Mouse (Mus musculus) liver, embryonic 16.5 days (tissue): ENCODE data around the gene Fam124a. TPM values are rescaled to one million over a fixed set of nuclear protein-coding genes. Genes with fewer than 3 reads are reported as not detected.
"Not testable (repeated sequence)": the region's sequence is repeated elsewhere in the genome, so short reads cannot be mapped to it uniquely, and the experiment has no call there.

ENCODE experiments used
- ATAC-seq: fragments of 200-750 bp; cut with Nextera tagmentation; 2 replicates; pipeline ENCODE4 v1.8.0; 2017; ENCODE audit warnings: low read depth, mild to moderate bottlenecking, moderate number of reproducible peaks, moderate library complexity
- H3K27ac ChIP-seq: fragments of 300-500 bp; sonication (generic); 2 replicates; pipeline ENCODE4 v1.5.1; 2014; ENCODE audit warnings: mild to moderate bottlenecking, low read length
- H3K27me3 ChIP-seq: fragments of 300-500 bp; sonication (generic); 2 replicates; pipeline ENCODE4 v1.6.1; 2014; ENCODE audit warnings: low read depth, low read length, mixed read lengths; ENCODE audit not compliant: control insufficient read depth, insufficient read depth
- H3K36me3 ChIP-seq: fragments of 300-500 bp; sonication (generic); 2 replicates; pipeline ENCODE4 v1.6.1; 2014; ENCODE audit warnings: mild to moderate bottlenecking; ENCODE audit not compliant: control insufficient read depth, insufficient read depth
- H3K4me1 ChIP-seq: fragments of 300-500 bp; sonication (generic); 2 replicates; pipeline ENCODE4 v1.6.1; 2014; ENCODE audit warnings: low read depth, low read length, mixed read lengths; ENCODE audit not compliant: control insufficient read depth
- H3K4me2 ChIP-seq: fragments of 300-500 bp; sonication (generic); 2 replicates; pipeline ENCODE4 v1.6.1; 2014; ENCODE audit warnings: low read depth, low read length, mixed read lengths
- H3K4me3 ChIP-seq: fragments of 300-500 bp; sonication (generic); 2 replicates; pipeline ENCODE4 v1.5.1; 2014; ENCODE audit warnings: low read depth, mild to moderate bottlenecking, low read length
- H3K9ac ChIP-seq: fragments of 300-500 bp; sonication (generic); 2 replicates; pipeline ENCODE4 v1.6.1; 2014; ENCODE audit warnings: low read depth, low read length
- H3K9me3 ChIP-seq: fragments of 300-500 bp; sonication (generic); replicated peaks from 2 replicates; pipeline ENCODE4 v1.6.1; 2016; ENCODE audit warnings: low read length; ENCODE audit not compliant: control insufficient read depth
- WGBS: fragments of 180-500 bp; shearing (Covaris S2); extraction: QIAGEN DNeasy Blood & Tissue Kit; methylation state at CpG from one replicate; pipeline ENCODE4 v1.1.7; 2014; ENCODE audit not compliant: insufficient replicate concordance; 5-methylcytosine and 5-hydroxymethylcytosine counted together
- polyA plus RNA-seq: library from polyadenylated mRNA; unstranded; fragments of >200 nt; fragmentation: Nextera tagmentation; extraction: Ambion mirVana; gene quantifications from 2 replicates; pipeline ENCODE4 v1.2.1, GENCODE M21; 2015

Gene Fam124a
- polyA plus RNA-seq, 1 experiment from 2014 or later = 2.1 TPM

DNA sequence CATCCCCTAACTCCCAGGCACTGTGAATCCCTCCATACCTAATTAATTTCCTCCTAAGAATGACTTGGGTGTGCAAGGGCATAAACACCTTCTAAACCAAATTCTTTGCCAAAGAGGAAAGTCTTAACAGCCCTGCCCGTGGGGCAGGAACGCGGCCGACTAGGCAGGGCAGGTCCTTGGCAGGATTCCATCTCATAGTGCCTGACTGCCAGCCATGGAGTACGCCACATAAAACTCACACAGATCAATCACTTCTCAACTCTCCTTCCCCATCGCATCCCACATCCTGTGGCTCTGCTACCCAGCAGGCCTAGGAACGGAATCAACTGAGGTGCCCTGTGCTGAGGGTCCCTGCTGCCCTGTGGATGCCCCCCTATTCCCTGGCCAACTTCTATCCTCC is 8.1 kb downstream of the Fam124a start:
- no peak for ATAC-seq
- H3K9me3 ChIP-seq = no peaks in the 10 kb centered on the region
- no peak overlapping the region for H3K27ac ChIP-seq
- no peaks in the 10 kb centered on the region for H3K27me3 ChIP-seq
- no peaks in the 10 kb centered on the region for H3K4me1 ChIP-seq
- H3K4me2 ChIP-seq = no peak overlapping the region
- H3K36me3 ChIP-seq = no peaks in the 10 kb centered on the region
- no peak overlapping the region for H3K4me3 ChIP-seq
- WGBS = 60% methylated on average over 7 of the region's 7 CpGs
- H3K9ac ChIP-seq = no peak overlapping the region

DNA sequence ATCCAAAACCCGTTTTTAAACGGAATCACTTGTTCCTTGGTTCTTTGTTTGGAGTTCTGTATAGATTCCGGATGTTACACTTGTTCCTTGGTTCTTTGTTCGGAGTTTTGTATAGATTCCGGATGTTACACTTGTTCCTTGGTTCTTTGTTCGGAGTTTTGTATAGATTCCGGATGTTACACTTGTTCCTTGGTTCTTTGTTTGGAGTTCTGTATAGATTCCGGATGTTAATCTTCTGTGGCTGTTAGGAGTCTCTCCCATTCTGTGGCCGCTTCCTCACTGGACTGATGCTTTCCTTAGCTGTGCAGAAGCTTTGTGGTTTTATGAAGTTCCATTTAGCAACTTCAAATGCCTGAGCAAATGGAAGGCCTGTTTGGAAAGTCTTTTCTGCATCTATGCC is 11.3 kb downstream of the Fam124a start, which contains the start of gene Gm4131:
Gene Gm4131 (minus strand): TSS at position 101 of the 400 bp plus-strand sequence.
- H3K36me3 ChIP-seq, H3K9me3 ChIP-seq, H3K4me2 ChIP-seq, H3K4me3 ChIP-seq, H3K27ac ChIP-seq, H3K9ac ChIP-seq, H3K4me1 ChIP-seq, H3K27me3 ChIP-seq, ATAC-seq: not testable (repeated sequence)
- WGBS = 62% methylated on average over 9 of the region's 9 CpGs

GRCm38 (mm10) chr14:62569463-62569862 is 13.9 kb downstream of the Fam124a start:
- Histone ChIP-seq H3K9me3 (no peaks in the 10 kb centered on the region), H3K27ac (no peak overlapping the region), H3K4me2 (no peak overlapping the region), H3K27me3 (no peaks in the 10 kb centered on the region), H3K4me1 (no peaks in the 10 kb centered on the region), H3K9ac (no peak overlapping the region), H3K36me3 (no peaks in the 10 kb centered on the region), H3K4me3 (no peak overlapping the region)
- ATAC-seq = no peak
- 75% methylated on average over 5 of the region's 5 CpGs for WGBS

DNA sequence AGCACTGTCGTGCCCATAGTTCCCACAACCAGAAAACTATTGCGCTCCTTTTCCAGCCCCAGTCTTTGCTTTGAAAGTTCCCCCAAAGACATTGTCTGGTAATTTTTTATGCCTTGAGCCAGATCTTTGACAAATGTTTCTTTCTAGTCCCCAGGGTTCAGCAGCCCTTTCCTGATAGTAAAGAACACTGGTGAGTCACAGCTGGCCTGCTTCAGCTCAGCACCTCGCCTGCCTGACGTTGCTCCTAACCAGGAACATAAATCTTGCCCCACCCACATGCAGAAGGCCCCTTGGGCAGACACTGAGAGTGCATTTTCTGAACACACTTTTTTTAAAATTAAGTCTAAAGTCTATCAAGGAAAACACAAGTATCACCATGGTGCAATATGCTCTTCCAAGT is 14.8 kb downstream of the Fam124a start:
- Histone ChIP-seq H3K4me3 (no peak overlapping the region), H3K4me2 (no peak overlapping the region), H3K4me1 (no peaks in the 10 kb centered on the region), H3K9me3 (no peaks in the 10 kb centered on the region), H3K27me3 (no peaks in the 10 kb centered on the region), H3K27ac (no peak overlapping the region), H3K36me3 (no peaks in the 10 kb centered on the region), H3K9ac (no peak overlapping the region)
- 40% methylated on average over 4 of the region's 4 CpGs for WGBS
- no peak for ATAC-seq

GRCm38 (mm10) chr14:62573454-62573853 is 17.9 kb downstream of the Fam124a start:
- H3K27me3 ChIP-seq = no peaks in the 10 kb centered on the region
- H3K36me3 ChIP-seq = no peaks in the 10 kb centered on the region
- WGBS = 2% methylated on average over 2 of the region's 3 CpGs
- no peaks in the 10 kb centered on the region for H3K4me1 ChIP-seq
- H3K9ac ChIP-seq = no peak overlapping the region
- no peak overlapping the region for H3K27ac ChIP-seq
- H3K9me3 ChIP-seq = no peaks in the 10 kb centered on the region
- no peak overlapping the region for H3K4me3 ChIP-seq
- no peak overlapping the region for H3K4me2 ChIP-seq
- no peak for ATAC-seq

- H3K36me3 ChIP-seq = no peaks in the 10 kb centered on the region
- WGBS = 59% methylated on average over 6 of the region's 6 CpGs
- no peaks in the 10 kb centered on the region for H3K27me3 ChIP-seq
- H3K4me2 ChIP-seq = no peak overlapping the region
- no peak overlapping the region for H3K4me3 ChIP-seq
- H3K4me1 ChIP-seq = no peaks in the 10 kb centered on the region
- no peak for ATAC-seq
- H3K9me3 ChIP-seq = no peaks in the 10 kb centered on the region
- H3K9ac ChIP-seq = no peak overlapping the region
- no peak overlapping the region for H3K27ac ChIP-seq
Measured at GRCm38 (mm10) chr14:62574906-62575305, 19.4 kb downstream of the Fam124a start.

DNA sequence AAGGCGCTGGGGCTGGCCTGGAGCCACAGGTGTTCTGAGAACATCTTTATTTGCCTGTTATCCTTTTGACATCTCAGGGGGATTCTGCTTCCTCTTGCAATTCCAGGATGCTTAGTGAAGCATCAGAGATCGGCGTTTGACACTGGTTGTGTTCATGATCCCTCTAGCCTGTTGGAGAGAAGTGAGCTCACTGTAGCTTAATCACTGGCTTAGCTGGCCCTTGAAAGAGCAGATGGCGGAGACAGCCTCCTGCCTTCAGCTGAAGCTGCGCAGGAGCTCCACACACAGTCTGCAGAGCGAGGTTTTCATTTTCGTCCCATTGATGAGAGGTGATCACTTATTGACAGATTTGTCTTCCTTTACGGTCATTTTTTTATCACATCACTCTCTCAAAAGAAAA is 20.3 kb downstream of the Fam124a start:
- Histone ChIP-seq H3K4me1 (no peaks in the 10 kb centered on the region), H3K27ac (no peak overlapping the region), H3K9ac (no peak overlapping the region), H3K4me2 (no peak overlapping the region), H3K9me3 (no peaks in the 10 kb centered on the region), H3K4me3 (no peak overlapping the region), H3K36me3 (no peaks in the 10 kb centered on the region), H3K27me3 (no peaks in the 10 kb centered on the region)
- WGBS = 65% methylated on average over 8 of the region's 8 CpGs
- no peak for ATAC-seq

DNA sequence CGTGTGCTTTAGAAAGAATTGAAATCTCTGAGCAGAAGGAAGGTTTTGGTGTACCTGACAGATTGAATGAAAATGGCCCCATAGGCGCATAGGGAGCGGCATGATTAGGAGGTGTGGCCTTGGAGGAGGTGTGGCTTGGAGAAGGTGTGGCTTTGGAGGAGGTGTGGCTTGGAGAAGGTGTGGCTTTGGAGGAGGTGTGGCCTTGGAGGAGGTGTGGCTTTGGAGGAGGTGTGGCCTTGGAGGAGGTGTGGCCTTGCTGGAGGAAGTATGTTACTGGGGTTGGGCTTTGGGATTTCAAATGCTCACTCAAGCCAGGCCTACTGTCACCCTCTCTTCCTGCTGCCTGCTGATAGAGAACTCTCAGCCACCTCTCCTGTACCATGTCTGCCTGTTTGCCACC is 25.4 kb downstream of the Fam124a start:
- no peaks in the 10 kb centered on the region for H3K27me3 ChIP-seq
- no peaks in the 10 kb centered on the region for H3K9me3 ChIP-seq
- 80% methylated on average over 3 of the region's 3 CpGs for WGBS
- H3K9ac ChIP-seq = no peak overlapping the region
- no peak overlapping the region for H3K4me2 ChIP-seq
- no peaks in the 10 kb centered on the region for H3K4me1 ChIP-seq
- no peaks in the 10 kb centered on the region for H3K36me3 ChIP-seq
- no peak overlapping the region for H3K4me3 ChIP-seq
- no peak for ATAC-seq
- H3K27ac ChIP-seq = no peak overlapping the region

- WGBS = 66% methylated on average over 9 of the region's 9 CpGs
- Histone ChIP-seq H3K4me3 (no peak overlapping the region), H3K4me1 (no peaks in the 10 kb centered on the region), H3K9me3 (no peaks in the 10 kb centered on the region), H3K9ac (no peak overlapping the region), H3K4me2 (no peak overlapping the region), H3K27ac (no peak overlapping the region), H3K36me3 (no peaks in the 10 kb centered on the region), H3K27me3 (no peaks in the 10 kb centered on the region)
- ATAC-seq = no peak
Measured at GRCm38 (mm10) chr14:62581768-62582167, 26.2 kb downstream of the Fam124a start.

DNA sequence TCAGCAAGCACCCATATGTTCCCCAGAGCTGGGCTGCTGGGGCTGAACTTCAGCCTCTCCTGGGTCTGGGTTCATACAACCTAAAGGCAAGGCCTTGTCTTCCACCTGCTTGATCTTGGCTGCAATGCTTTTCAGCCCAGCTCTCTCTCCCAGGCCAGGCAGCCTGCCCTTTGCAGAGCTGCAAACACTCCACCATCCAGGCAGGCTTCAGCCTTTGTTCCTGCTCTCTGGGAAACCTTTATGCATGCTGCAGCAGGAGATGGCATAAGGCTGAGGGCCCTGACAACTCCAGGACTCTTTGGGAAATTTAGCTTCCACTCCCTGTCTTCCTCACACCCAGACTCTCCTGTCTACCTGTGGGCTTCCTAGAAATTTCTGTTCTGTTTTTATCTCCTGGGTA is 29.1 kb downstream of the Fam124a start:
- Histone ChIP-seq H3K36me3 (no peaks in the 10 kb centered on the region), H3K9me3 (no peaks in the 10 kb centered on the region), H3K27me3 (no peaks in the 10 kb centered on the region), H3K9ac (no peak overlapping the region), H3K4me2 (no peak overlapping the region), H3K4me3 (no peak overlapping the region), H3K27ac (no peak overlapping the region), H3K4me1 (no peaks in the 10 kb centered on the region)
- ATAC-seq = no peak
